Mouse (Mus musculus) embryonic facial prominence, embryonic 13.5 days (tissue): Measurements from ENCODE around the gene Tspan9. TPM values are rescaled to one million over a fixed set of nuclear protein-coding genes. Genes with fewer than 3 reads are reported as not detected.

Experiments used
- ATAC-seq: fragments of 200-750 bp; cut with Nextera tagmentation; 2 replicates; pipeline ENCODE4 v1.8.0; 2017; ENCODE audit warnings: low read depth; ENCODE audit not compliant: insufficient number of reproducible peaks, insufficient read depth, low FRiP score, low TSS enrichment
- H3K27ac ChIP-seq: fragments of 300-500 bp; sonication (generic); 2 replicates; pipeline ENCODE4 v1.5.1; 2015; ENCODE audit warnings: moderate library complexity, mild to moderate bottlenecking, inconsistent platforms
- H3K27me3 ChIP-seq: fragments of 300-500 bp; sonication (generic); 2 replicates; pipeline ENCODE4 v1.6.1; 2015; ENCODE audit warnings: mild to moderate bottlenecking, inconsistent platforms
- H3K36me3 ChIP-seq: fragments of 300-500 bp; sonication (generic); 2 replicates; pipeline ENCODE4 v1.6.1; 2015; ENCODE audit warnings: mild to moderate bottlenecking, inconsistent platforms
- H3K4me1 ChIP-seq: fragments of 300-500 bp; sonication (generic); 2 replicates; pipeline ENCODE4 v1.6.1; 2015; ENCODE audit warnings: inconsistent platforms
- H3K4me2 ChIP-seq: fragments of 300-500 bp; sonication (generic); 2 replicates; pipeline ENCODE4 v1.6.1; 2015; ENCODE audit warnings: moderate library complexity, mild to moderate bottlenecking, inconsistent platforms
- H3K4me3 ChIP-seq: fragments of 300-500 bp; sonication (generic); 2 replicates; pipeline ENCODE4 v1.5.1; 2015; ENCODE audit warnings: mild to moderate bottlenecking, inconsistent platforms
- H3K9ac ChIP-seq: fragments of 300-500 bp; sonication (generic); 2 replicates; pipeline ENCODE4 v1.6.1; 2015; ENCODE audit warnings: mild to moderate bottlenecking, inconsistent platforms
- H3K9me3 ChIP-seq: fragments of 300-500 bp; sonication (generic); 2 replicates; pipeline ENCODE4 v1.6.1; 2016; ENCODE audit warnings: inconsistent platforms
- WGBS: fragments of 180-500 bp; shearing (Covaris S2); methylation state at CpG from one replicate; pipeline ENCODE4 v1.1.7; 2015; ENCODE audit warnings: mixed read lengths; 5-methylcytosine and 5-hydroxymethylcytosine counted together
- polyA plus RNA-seq: library from polyadenylated mRNA; unstranded; fragments of >200 nt; fragmentation: Nextera tagmentation; extraction: Ambion mirVana; gene quantifications from 2 replicates; pipeline ENCODE4 v1.2.1, GENCODE M21; 2015

Tspan9 gene
- polyA plus RNA-seq, 1 experiment from 2014 or later: 116 TPM

GRCm38 (mm10) chr6:128022207-128022606 is 121.2 kb downstream of the Tspan9 start:
- H3K27ac ChIP-seq: peak overlapping the region; percentile 62; the same call in 1 of the 2 replicates
- no peak overlapping the region for H3K4me3 ChIP-seq
- no peak for ATAC-seq
- no peaks in the 10 kb centered on the region for H3K27me3 ChIP-seq
- peaks cover 6% of the 10 kb centered on the region for H3K36me3 ChIP-seq
- peaks cover 76% of the 10 kb centered on the region for H3K4me1 ChIP-seq
- peak overlapping the region; percentile 36; the same call in 1 of the 2 replicates for H3K9ac ChIP-seq
- 0 out of 2 replicates have a peak overlapping the region, but pooled peaks have one; percentile 2 for H3K4me2 ChIP-seq
- no peaks in the 10 kb centered on the region for H3K9me3 ChIP-seq
- 34% methylated on average over 6 of the region's 6 CpGs for whole genome bisulfite sequencing

- WGBS: 41% methylated on average over 5 of the region's 5 CpGs
- no peak overlapping the region for H3K4me3 ChIP-seq
Measured at GRCm38 (mm10) chr6:128021931-128022202, 121.5 kb downstream of the Tspan9 start.

GRCm38 (mm10) chr6:128021106-128021930 is 122.1 kb downstream of the Tspan9 start:
- 20% methylated on average over 7 of the region's 10 CpGs for WGBS
- Histone ChIP-seq H3K9ac (0 out of 2 replicates have a peak overlapping the region, but pooled peaks have one; percentile 32), H3K4me3 (no peak overlapping the region), H3K36me3 (peaks cover 15% of the 10 kb centered on the region), H3K27me3 (no peaks in the 10 kb centered on the region), H3K27ac (peak overlapping the region; percentile 62; the same call in 1 of the 2 replicates), H3K9me3 (0 out of 2 replicates have a peak, but pooled peaks cover 2% of the 10 kb centered on the region), H3K4me2 (peak overlapping the region; percentile 36), H3K4me1 (peaks cover 81% of the 10 kb centered on the region)
- ATAC-seq: peak; percentile 71

More at GRCm38 (mm10) chr6:128021931-128022202, 121.5 kb downstream of the Tspan9 start:
- 0 out of 2 replicates have a peak, but pooled peaks cover 2% of the 10 kb centered on the region for H3K9me3 ChIP-seq
- no peak for ATAC-seq
- H3K4me2 ChIP-seq: peak overlapping the region; percentile 30; the same call in 1 of the 2 replicates
- H3K4me1 ChIP-seq: peaks cover 77% of the 10 kb centered on the region
- H3K36me3 ChIP-seq: peaks cover 10% of the 10 kb centered on the region
- no peak overlapping the region for H3K9ac ChIP-seq
- no peaks in the 10 kb centered on the region for H3K27me3 ChIP-seq
- peak overlapping the region; percentile 62; the same call in 1 of the 2 replicates for H3K27ac ChIP-seq

- peak overlapping the region; percentile 36 for H3K4me2 ChIP-seq
- peaks cover 80% of the 10 kb centered on the region for H3K4me1 ChIP-seq
- H3K4me3 ChIP-seq: no peak overlapping the region
- peak overlapping the region; percentile 62 for H3K27ac ChIP-seq
- H3K9ac ChIP-seq: 0 out of 2 replicates have a peak overlapping the region, but pooled peaks have one; percentile 32
- H3K36me3 ChIP-seq: peaks cover 15% of the 10 kb centered on the region
- WGBS: 22% methylated on average over 8 of the region's 8 CpGs
- ATAC-seq: 0 out of 2 replicates have a peak, but pooled peaks have one; percentile 4
- H3K27me3 ChIP-seq: no peaks in the 10 kb centered on the region
- 0 out of 2 replicates have a peak, but pooled peaks cover 2% of the 10 kb centered on the region for H3K9me3 ChIP-seq
Measured at GRCm38 (mm10) chr6:128020521-128021057, 122.8 kb downstream of the Tspan9 start.

GRCm38 (mm10) chr6:128020053-128020452 is 123.3 kb downstream of the Tspan9 start:
- peaks cover 77% of the 10 kb centered on the region for H3K4me1 ChIP-seq
- WGBS: 39% methylated on average over 4 of the region's 4 CpGs
- peak overlapping the region; percentile 62; the same call in 1 of the 2 replicates for H3K27ac ChIP-seq

GRCm38 (mm10) chr6:128019119-128019518 is 124.3 kb downstream of the Tspan9 start:
- 85% methylated on average over 7 of the region's 7 CpGs for WGBS
- H3K27me3 ChIP-seq: no peaks in the 10 kb centered on the region

More at GRCm38 (mm10) chr6:128020053-128020452, 123.3 kb downstream of the Tspan9 start:
- Histone ChIP-seq H3K4me2 (peak overlapping the region; percentile 36; the same call in 1 of the 2 replicates), H3K27me3 (no peaks in the 10 kb centered on the region), H3K9ac (no peak overlapping the region), H3K36me3 (peaks cover 15% of the 10 kb centered on the region), H3K4me3 (no peak overlapping the region), H3K9me3 (0 out of 2 replicates have a peak, but pooled peaks cover 2% of the 10 kb centered on the region)
- ATAC-seq: no peak

GRCm38 (mm10) chr6:128015304-128015703 is 128.1 kb downstream of the Tspan9 start:
- WGBS: 80% methylated on average over 7 of the region's 7 CpGs
- H3K4me3 ChIP-seq: no peak overlapping the region
- 0 out of 2 replicates have a peak, but pooled peaks cover 2% of the 10 kb centered on the region for H3K9me3 ChIP-seq
- peaks cover 59% of the 10 kb centered on the region for H3K4me1 ChIP-seq
- no peak overlapping the region for H3K27ac ChIP-seq
- no peak overlapping the region for H3K4me2 ChIP-seq
- no peak for ATAC-seq
- H3K27me3 ChIP-seq: no peaks in the 10 kb centered on the region
- H3K36me3 ChIP-seq: peaks cover 10% of the 10 kb centered on the region; the same call in 1 of the 2 replicates
- no peak overlapping the region for H3K9ac ChIP-seq

More at GRCm38 (mm10) chr6:128019119-128019518, 124.3 kb downstream of the Tspan9 start:
- no peak overlapping the region for H3K4me3 ChIP-seq
- H3K36me3 ChIP-seq: peaks cover 15% of the 10 kb centered on the region
- H3K4me1 ChIP-seq: peaks cover 67% of the 10 kb centered on the region
- ATAC-seq: no peak
- no peak overlapping the region for H3K27ac ChIP-seq
- H3K9ac ChIP-seq: no peak overlapping the region
- 0 out of 2 replicates have a peak, but pooled peaks cover 2% of the 10 kb centered on the region for H3K9me3 ChIP-seq
- H3K4me2 ChIP-seq: no peak overlapping the region

- ATAC-seq: no peak
- H3K27ac ChIP-seq: peak overlapping the region; percentile 88
- H3K9ac ChIP-seq: 0 out of 2 replicates have a peak overlapping the region, but pooled peaks have one; percentile 32
- 69% methylated on average over 17 of the region's 17 CpGs for WGBS
- H3K4me3 ChIP-seq: no peak overlapping the region
- H3K27me3 ChIP-seq: no peaks in the 10 kb centered on the region
- H3K4me1 ChIP-seq: peaks cover 71% of the 10 kb centered on the region
- H3K36me3 ChIP-seq: 0 out of 2 replicates have a peak, but pooled peaks cover 4% of the 10 kb centered on the region
- no peaks in the 10 kb centered on the region for H3K9me3 ChIP-seq
- H3K4me2 ChIP-seq: no peak overlapping the region
Measured at GRCm38 (mm10) chr6:128011781-128012180, 131.6 kb downstream of the Tspan9 start.

- Histone ChIP-seq H3K4me1 (peaks cover 74% of the 10 kb centered on the region), H3K27ac (peak overlapping the region; percentile 88), H3K9me3 (no peaks in the 10 kb centered on the region), H3K36me3 (no peaks in the 10 kb centered on the region), H3K9ac (peak overlapping the region; percentile 46), H3K27me3 (no peaks in the 10 kb centered on the region), H3K4me3 (no peak overlapping the region), H3K4me2 (peak overlapping the region; percentile 24; the same call in 1 of the 2 replicates)
- 54% methylated on average over 11 of the region's 13 CpGs for WGBS
- ATAC-seq: no peak
Measured at GRCm38 (mm10) chr6:128011071-128011477, 132.3 kb downstream of the Tspan9 start.

- peak overlapping the region; percentile 24; the same call in 1 of the 2 replicates for H3K4me2 ChIP-seq
- peak overlapping the region; percentile 46 for H3K9ac ChIP-seq
- WGBS: 36% methylated on average over 11 of the region's 11 CpGs
Measured at GRCm38 (mm10) chr6:128010135-128010971, 133.0 kb downstream of the Tspan9 start.

More at GRCm38 (mm10) chr6:128010135-128010971, 133.0 kb downstream of the Tspan9 start:
- Histone ChIP-seq H3K9me3 (no peaks in the 10 kb centered on the region), H3K27me3 (no peaks in the 10 kb centered on the region), H3K4me1 (peaks cover 70% of the 10 kb centered on the region), H3K36me3 (no peaks in the 10 kb centered on the region), H3K4me3 (no peak overlapping the region), H3K27ac (peak overlapping the region; percentile 88)
- peak; percentile 61; the same call in 1 of the 2 replicates for ATAC-seq
